Mouse (Mus musculus) forebrain, embryonic 13.5 days (tissue): ENCODE results near the gene Ntrk3. TPM values are rescaled to one million over a fixed set of nuclear protein-coding genes. Genes with fewer than 3 reads are reported as not detected.

Source experiments
- ATAC-seq: fragments of 200-750 bp; cut with Nextera tagmentation; 2 replicates; pipeline ENCODE4 v1.8.0; 2017
- H3K27ac ChIP-seq: fragments of 300-500 bp; sonication (generic); 2 replicates; pipeline ENCODE4 v1.5.1; 2015; ENCODE audit warnings: inconsistent platforms, mild to moderate bottlenecking, moderate library complexity
- H3K27me3 ChIP-seq: fragments of 300-500 bp; sonication (generic); 2 replicates; pipeline ENCODE4 v1.6.1; 2015; ENCODE audit warnings: mild to moderate bottlenecking, inconsistent platforms
- H3K36me3 ChIP-seq: fragments of 300-500 bp; sonication (generic); 2 replicates; pipeline ENCODE4 v1.6.1; 2015; ENCODE audit warnings: mild to moderate bottlenecking, inconsistent platforms; ENCODE audit not compliant: poor library complexity, severe bottlenecking
- H3K4me1 ChIP-seq: fragments of 300-500 bp; sonication (generic); 2 replicates; pipeline ENCODE4 v1.6.1; 2015; ENCODE audit warnings: inconsistent platforms
- H3K4me2 ChIP-seq: fragments of 300-500 bp; sonication (generic); 2 replicates; pipeline ENCODE4 v1.6.1; 2015; ENCODE audit warnings: inconsistent platforms, mild to moderate bottlenecking, moderate library complexity
- H3K4me3 ChIP-seq: fragments of 300-500 bp; sonication (generic); 2 replicates; pipeline ENCODE4 v1.5.1; 2015; ENCODE audit warnings: mild to moderate bottlenecking, inconsistent platforms
- H3K9ac ChIP-seq: fragments of 300-500 bp; sonication (generic); 2 replicates; pipeline ENCODE4 v1.6.1; 2015; ENCODE audit warnings: mild to moderate bottlenecking, inconsistent platforms
- H3K9me3 ChIP-seq: fragments of 300-500 bp; sonication (generic); replicated peaks from 2 replicates; pipeline ENCODE4 v1.6.1; 2016; ENCODE audit warnings: inconsistent platforms
- WGBS: fragments of 180-500 bp; shearing (Covaris S2); methylation state at CpG from one replicate; pipeline ENCODE4 v1.1.7; 2015; 5-methylcytosine and 5-hydroxymethylcytosine counted together
- polyA plus RNA-seq: library from polyadenylated mRNA; unstranded; fragments of >200 nt; fragmentation: Nextera tagmentation; extraction: Ambion mirVana; gene quantifications from 2 replicates; pipeline ENCODE4 v1.2.1, GENCODE M21; 2015

The Ntrk3 gene
- polyA plus RNA-seq, 1 experiment from 2014 or later, result 16.6 TPM

- 69% methylated on average over 7 of the region's 7 CpGs for WGBS
- Histone ChIP-seq H3K4me1 (peaks cover 9% of the 10 kb centered on the region), H3K9me3 (no peaks in the 10 kb centered on the region), H3K27ac (no peak overlapping the region), H3K27me3 (no peaks in the 10 kb centered on the region; the same call in 1 of the 2 replicates), H3K9ac (no peak overlapping the region), H3K36me3 (no peaks in the 10 kb centered on the region), H3K4me3 (no peak overlapping the region), H3K4me2 (no peak overlapping the region)
- peak; percentile 84; the same call in 1 of the 2 replicates for ATAC-seq
These were observed 16.1 kb upstream of the Ntrk3 start for GRCm38 (mm10) chr7:78753752-78754457.

- H3K27ac ChIP-seq, result no peak overlapping the region
- H3K27me3 ChIP-seq, result no peaks in the 10 kb centered on the region; the same call in 1 of the 2 replicates
- H3K4me2 ChIP-seq, result no peak overlapping the region
- H3K9ac ChIP-seq, result no peak overlapping the region
- no peaks in the 10 kb centered on the region for H3K9me3 ChIP-seq
- WGBS, result 90% methylated on average over 4 of the region's 4 CpGs
- H3K4me1 ChIP-seq, result peaks cover 9% of the 10 kb centered on the region
- no peaks in the 10 kb centered on the region for H3K36me3 ChIP-seq
- ATAC-seq, result no peak
- no peak overlapping the region for H3K4me3 ChIP-seq
These were observed 15.1 kb upstream of the Ntrk3 start for GRCm38 (mm10) chr7:78752961-78753360.

- Histone ChIP-seq H3K36me3 (no peaks in the 10 kb centered on the region), H3K4me3 (no peak overlapping the region), H3K27ac (no peak overlapping the region), H3K27me3 (no peaks in the 10 kb centered on the region), H3K9ac (no peak overlapping the region), H3K4me2 (no peak overlapping the region), H3K9me3 (no peaks in the 10 kb centered on the region), H3K4me1 (no peaks in the 10 kb centered on the region)
- ATAC-seq, result no peak
- WGBS, result 89% methylated on average over 5 of the region's 5 CpGs
These were observed 6.0 kb upstream of the Ntrk3 start for GRCm38 (mm10) chr7:78743731-78744385.

- Histone ChIP-seq H3K27ac (no peak overlapping the region), H3K4me2 (no peak overlapping the region), H3K4me1 (no peaks in the 10 kb centered on the region), H3K9ac (no peak overlapping the region), H3K4me3 (no peak overlapping the region), H3K27me3 (no peaks in the 10 kb centered on the region), H3K36me3 (no peaks in the 10 kb centered on the region), H3K9me3 (no peaks in the 10 kb centered on the region)
- ATAC-seq, result no peak
- WGBS, result 81% methylated on average over 8 of the region's 8 CpGs
These were observed 1.7 kb upstream of the Ntrk3 start for GRCm38 (mm10) chr7:78739351-78740000.

- H3K4me3 ChIP-seq, result no peak overlapping the region
These were observed 616 bp downstream of the Ntrk3 start for GRCm38 (mm10) chr7:78737196-78737595.

DNA sequence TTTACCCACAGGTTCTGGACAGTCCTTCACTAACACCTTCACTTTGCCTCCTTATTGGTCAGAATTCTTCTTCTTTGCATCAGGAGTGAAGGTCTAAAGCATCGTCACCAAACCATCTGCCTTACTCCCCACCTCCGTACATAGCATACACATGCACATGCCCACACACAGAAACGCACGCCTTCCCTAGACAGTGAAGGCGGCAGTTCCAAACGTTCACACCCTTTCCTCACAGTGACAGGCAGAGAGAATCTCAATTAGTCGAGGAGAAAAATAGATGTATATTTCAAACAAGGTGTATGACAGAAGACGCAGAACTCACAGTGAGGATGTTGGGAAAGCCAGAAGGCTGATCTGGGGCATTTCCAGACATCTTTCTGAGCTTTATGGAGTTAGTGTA lies 6.4 kb downstream of the Ntrk3 start:
- Histone ChIP-seq H3K4me1 (no peaks in the 10 kb centered on the region), H3K4me3 (no peak overlapping the region), H3K27me3 (no peaks in the 10 kb centered on the region), H3K36me3 (no peaks in the 10 kb centered on the region), H3K4me2 (no peak overlapping the region), H3K27ac (no peak overlapping the region), H3K9ac (no peak overlapping the region), H3K9me3 (no peaks in the 10 kb centered on the region)
- WGBS, result 80% methylated on average over 8 of the region's 8 CpGs
- ATAC-seq, result no peak

More at GRCm38 (mm10) chr7:78737196-78737595, 616 bp downstream of the Ntrk3 start:
- ATAC-seq, result no peak
- Histone ChIP-seq H3K9ac (no peak overlapping the region), H3K4me2 (no peak overlapping the region), H3K27ac (no peak overlapping the region), H3K4me1 (no peaks in the 10 kb centered on the region), H3K27me3 (no peaks in the 10 kb centered on the region), H3K9me3 (no peaks in the 10 kb centered on the region), H3K36me3 (no peaks in the 10 kb centered on the region)
- WGBS, result 95% methylated on average over 6 of the region's 6 CpGs

DNA sequence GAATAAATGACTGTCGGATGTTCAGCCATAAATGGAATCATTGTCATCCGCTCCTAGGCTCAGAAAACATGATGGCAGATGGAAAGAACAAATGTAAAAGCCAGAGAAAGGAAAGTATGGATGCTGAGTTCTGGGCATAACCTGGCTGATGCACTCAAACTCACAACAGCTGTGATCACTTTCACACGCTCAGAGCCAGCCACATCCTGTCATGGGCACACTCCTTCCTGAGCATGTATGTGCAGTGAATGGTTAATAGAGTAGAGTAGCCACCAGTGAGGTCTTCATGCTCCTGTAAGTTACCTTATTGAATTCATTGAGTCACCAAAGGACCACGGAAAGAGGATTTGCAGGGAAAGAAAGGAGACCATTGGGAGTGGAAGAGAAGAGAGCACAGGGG lies 13.2 kb downstream of the Ntrk3 start:
- Histone ChIP-seq H3K9ac (no peak overlapping the region), H3K9me3 (no peaks in the 10 kb centered on the region), H3K27ac (no peak overlapping the region), H3K36me3 (no peaks in the 10 kb centered on the region), H3K4me3 (no peak overlapping the region), H3K4me1 (no peaks in the 10 kb centered on the region), H3K27me3 (no peaks in the 10 kb centered on the region), H3K4me2 (no peak overlapping the region)
- 74% methylated on average over 4 of the region's 4 CpGs for WGBS
- no peak for ATAC-seq

DNA sequence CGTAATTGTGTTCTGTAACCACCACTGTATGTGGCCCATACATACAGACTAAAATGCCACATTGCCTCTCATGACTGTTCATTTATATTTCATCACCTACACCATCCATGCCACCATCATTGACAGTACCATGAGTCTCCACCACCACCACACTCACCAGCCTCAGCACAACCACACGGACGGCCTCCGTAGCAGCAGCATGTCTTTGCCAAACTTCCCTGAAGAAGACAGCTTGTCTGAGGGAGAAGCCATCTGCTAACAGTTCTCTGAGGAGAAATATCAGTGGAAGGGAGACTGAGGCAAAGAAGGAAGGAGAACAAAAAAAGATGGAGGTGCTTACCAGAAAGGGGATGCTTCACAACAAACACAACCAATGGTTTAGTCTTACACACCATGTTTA lies 15.8 kb downstream of the Ntrk3 start:
- Histone ChIP-seq H3K27ac (no peak overlapping the region), H3K4me2 (no peak overlapping the region), H3K36me3 (no peaks in the 10 kb centered on the region), H3K4me1 (no peaks in the 10 kb centered on the region), H3K4me3 (no peak overlapping the region), H3K27me3 (no peaks in the 10 kb centered on the region), H3K9ac (no peak overlapping the region), H3K9me3 (no peaks in the 10 kb centered on the region)
- no peak for ATAC-seq
- WGBS, result 97% methylated on average over 4 of the region's 4 CpGs

- no peak overlapping the region for H3K9ac ChIP-seq
- H3K36me3 ChIP-seq, result no peaks in the 10 kb centered on the region
- H3K4me1 ChIP-seq, result no peaks in the 10 kb centered on the region
- no peaks in the 10 kb centered on the region for H3K27me3 ChIP-seq
- no peak for ATAC-seq
- no peak overlapping the region for H3K4me3 ChIP-seq
- no peak overlapping the region for H3K27ac ChIP-seq
- no peaks in the 10 kb centered on the region for H3K9me3 ChIP-seq
- no peak overlapping the region for H3K4me2 ChIP-seq
- 90% methylated on average over 9 of the region's 9 CpGs for WGBS
These were observed 16.6 kb downstream of the Ntrk3 start for GRCm38 (mm10) chr7:78720989-78721816.

GRCm38 (mm10) chr7:78719795-78720460 lies 17.9 kb downstream of the Ntrk3 start:
- H3K4me2 ChIP-seq, result no peak overlapping the region
- no peak overlapping the region for H3K27ac ChIP-seq
- no peak overlapping the region for H3K4me3 ChIP-seq
- H3K4me1 ChIP-seq, result no peaks in the 10 kb centered on the region
- WGBS, result 56% methylated on average over 7 of the region's 7 CpGs
- no peaks in the 10 kb centered on the region for H3K27me3 ChIP-seq
- H3K9me3 ChIP-seq, result no peaks in the 10 kb centered on the region
- peak; percentile 63; the same call in 1 of the 2 replicates for ATAC-seq
- no peak overlapping the region for H3K9ac ChIP-seq
- H3K36me3 ChIP-seq, result no peaks in the 10 kb centered on the region

DNA sequence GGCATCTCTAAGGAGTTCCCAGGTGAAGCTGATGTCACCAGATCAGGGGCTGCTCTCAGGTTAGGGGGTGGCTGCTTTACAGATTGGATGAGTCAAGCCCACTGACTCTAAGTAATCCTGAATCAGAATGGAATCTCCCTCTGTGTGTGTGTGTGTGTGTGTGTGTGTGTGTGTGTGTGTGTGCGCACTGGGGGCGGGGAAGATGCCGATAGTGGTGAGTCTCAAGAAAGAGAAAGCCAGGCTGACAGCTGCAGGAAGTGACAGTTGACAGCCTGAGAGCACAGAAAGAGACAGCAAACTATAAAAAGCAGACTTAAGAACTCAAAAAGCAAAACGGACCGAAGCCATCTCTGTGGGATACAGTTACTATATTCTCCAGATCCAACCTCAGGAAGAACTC lies 18.7 kb downstream of the Ntrk3 start:
- H3K27me3 ChIP-seq, result no peaks in the 10 kb centered on the region
- H3K4me2 ChIP-seq, result no peak overlapping the region
- H3K4me1 ChIP-seq, result no peaks in the 10 kb centered on the region
- H3K36me3 ChIP-seq, result no peaks in the 10 kb centered on the region
- H3K9me3 ChIP-seq, result no peaks in the 10 kb centered on the region
- H3K4me3 ChIP-seq, result no peak overlapping the region
- no peak overlapping the region for H3K27ac ChIP-seq
- WGBS, result 85% methylated on average over 3 of the region's 5 CpGs
- no peak for ATAC-seq
- no peak overlapping the region for H3K9ac ChIP-seq
